Mouse (Mus musculus) ZHBTc4 (cell line): ENCODE measurements around the gene Ctnna2.

ENCODE experiments used
- DNase-seq: peaks from one replicate; pipeline ENCODE4 v3.0.0-alpha.2; 2011; ENCODE audit warnings: low read depth, low spot score

Gene Ctnna2

GRCm38 (mm10) chr6:77979241-77979961, at the start of gene Ctnna2:
Gene Ctnna2 (minus strand): TSS chr6:77979699.
- peak; percentile 96 for DNase-seq

GRCm38 (mm10) chr6:77980137-77981052, 896 bp upstream of the Ctnna2 start:
- DNase-seq = peak; percentile 16

GRCm38 (mm10) chr6:77978476-77979240, 841 bp downstream of the Ctnna2 start:
- no peak for DNase-seq

GRCm38 (mm10) chr6:77970545-77971242, 8.8 kb downstream of the Ctnna2 start:
- no peak for DNase-seq

- DNase-seq = no peak
Observed at GRCm38 (mm10) chr6:77969774-77970173, 9.7 kb downstream of the Ctnna2 start.

GRCm38 (mm10) chr6:77962011-77962410, 17.5 kb downstream of the Ctnna2 start:
- no peak for DNase-seq

- DNase-seq = no peak
Observed at GRCm38 (mm10) chr6:77951276-77951675, 28.2 kb downstream of the Ctnna2 start.

- no peak for DNase-seq
Observed at GRCm38 (mm10) chr6:77950690-77951089, 28.8 kb downstream of the Ctnna2 start.

- DNase-seq = no peak
Observed at GRCm38 (mm10) chr6:77929375-77929774, 50.1 kb downstream of the Ctnna2 start.

- no peak for DNase-seq
Observed at GRCm38 (mm10) chr6:77873150-77873549, 106.3 kb downstream of the Ctnna2 start.

GRCm38 (mm10) chr6:77869313-77869712, 110.2 kb downstream of the Ctnna2 start:
- no peak for DNase-seq

GRCm38 (mm10) chr6:77868119-77868518, 111.4 kb downstream of the Ctnna2 start:
- no peak for DNase-seq

- DNase-seq = no peak
Observed at GRCm38 (mm10) chr6:77863379-77863778, 116.1 kb downstream of the Ctnna2 start.

GRCm38 (mm10) chr6:77862781-77863180, 116.7 kb downstream of the Ctnna2 start:
- DNase-seq = no peak

- no peak for DNase-seq
Observed at GRCm38 (mm10) chr6:77849438-77849837, 130.1 kb downstream of the Ctnna2 start.

GRCm38 (mm10) chr6:77848796-77849195, 130.7 kb downstream of the Ctnna2 start:
- DNase-seq = no peak

- DNase-seq = no peak
Observed at GRCm38 (mm10) chr6:77847651-77848050, 131.8 kb downstream of the Ctnna2 start.

- no peak for DNase-seq
Observed at GRCm38 (mm10) chr6:77839076-77839475, 140.4 kb downstream of the Ctnna2 start.

GRCm38 (mm10) chr6:77838653-77839052, 140.8 kb downstream of the Ctnna2 start:
- DNase-seq = no peak

GRCm38 (mm10) chr6:77837543-77837942, 142.0 kb downstream of the Ctnna2 start:
- DNase-seq = no peak

GRCm38 (mm10) chr6:77834680-77835079, 144.8 kb downstream of the Ctnna2 start:
- no peak for DNase-seq
